Mouse (Mus musculus): ENCODE measurements around the gene Slc35b2. TPM values are rescaled to one million over a fixed set of nuclear protein-coding genes. Genes with fewer than 3 reads are reported as not detected.

Slc35b2 gene
- total RNA-seq, 1 experiment from 2014 or later = 76.7 TPM

DNA sequence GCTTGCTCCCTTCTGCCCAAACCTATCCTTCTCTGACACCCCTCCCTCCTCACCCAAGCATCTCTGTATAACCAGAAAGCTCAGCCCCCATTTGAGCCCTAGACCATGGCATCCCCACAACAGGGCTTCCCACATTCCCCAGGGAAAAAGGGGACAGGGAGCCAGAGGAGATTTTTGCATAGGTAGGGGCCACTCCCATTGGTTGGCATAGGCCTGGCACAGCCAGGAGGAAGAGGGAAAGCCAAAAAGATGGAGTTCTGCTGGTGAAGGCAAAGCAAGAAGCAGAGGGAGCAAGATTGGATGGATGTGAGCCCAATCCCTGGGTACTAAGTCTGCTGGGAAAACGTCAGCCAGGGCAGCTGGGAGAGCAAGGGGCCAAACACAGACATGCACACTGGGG lies 20.6 kb upstream of the Slc35b2 start:
- ATAC-seq (replicated peaks in 1 of 2; ENCODE audit: insufficient read depth in 1 of 2, low FRiP score in 2 of 2, low TSS enrichment in 1 of 2, low read depth in 1 of 2, poor library complexity in 2 of 2, severe bottlenecking in 2 of 2) = no peak

- no peak for ATAC-seq (replicated peaks in 1 of 2; ENCODE audit: insufficient read depth in 1 of 2, low FRiP score in 2 of 2, low TSS enrichment in 1 of 2, low read depth in 1 of 2, poor library complexity in 2 of 2, severe bottlenecking in 2 of 2)
These were observed 19.4 kb upstream of the Slc35b2 start for GRCm38 (mm10) chr17:45544001-45544872.

GRCm38 (mm10) chr17:45544873-45545277 lies 18.8 kb upstream of the Slc35b2 start:
- ATAC-seq (replicated peaks in 1 of 2; ENCODE audit: insufficient read depth in 1 of 2, low FRiP score in 2 of 2, low TSS enrichment in 1 of 2, low read depth in 1 of 2, poor library complexity in 2 of 2, severe bottlenecking in 2 of 2) = peak in 1 of 2 experiments; percentile 2; a peak in 1 of 4 replicates

GRCm38 (mm10) chr17:45545278-45545961 lies 18.3 kb upstream of the Slc35b2 start:
- ATAC-seq (replicated peaks in 1 of 2; ENCODE audit: insufficient read depth in 1 of 2, low FRiP score in 2 of 2, low TSS enrichment in 1 of 2, low read depth in 1 of 2, poor library complexity in 2 of 2, severe bottlenecking in 2 of 2) = 0 out of 4 replicates have a peak, but pooled peaks of 1 of the 2 experiments have one; percentile 26

DNA sequence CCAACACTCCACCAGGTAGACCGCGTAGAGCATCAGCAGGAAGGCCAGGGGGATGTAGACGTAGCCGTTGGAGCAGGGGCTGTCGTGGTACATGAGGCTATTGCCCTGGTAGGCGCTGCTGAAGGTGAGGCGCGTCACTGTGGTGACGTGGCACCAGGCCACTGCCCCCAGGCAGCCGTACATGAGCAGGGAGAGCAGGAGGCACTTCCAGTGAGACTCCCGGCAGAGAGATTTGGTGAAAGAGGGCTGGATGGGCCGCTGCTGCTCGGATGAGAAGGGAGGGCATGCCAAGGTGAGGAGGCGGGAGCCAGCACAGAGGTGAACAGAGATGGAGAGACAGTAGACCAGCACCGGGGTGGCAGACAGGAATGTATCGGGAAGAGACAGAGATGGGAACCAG lies 16.7 kb upstream of the Slc35b2 start:
- no peak for ATAC-seq (replicated peaks in 1 of 2; ENCODE audit: insufficient read depth in 1 of 2, low FRiP score in 2 of 2, low TSS enrichment in 1 of 2, low read depth in 1 of 2, poor library complexity in 2 of 2, severe bottlenecking in 2 of 2)

GRCm38 (mm10) chr17:45547461-45548190 lies 16.0 kb upstream of the Slc35b2 start:
- ATAC-seq (replicated peaks in 1 of 2; ENCODE audit: insufficient read depth in 1 of 2, low FRiP score in 2 of 2, low TSS enrichment in 1 of 2, low read depth in 1 of 2, poor library complexity in 2 of 2, severe bottlenecking in 2 of 2) = no peak

DNA sequence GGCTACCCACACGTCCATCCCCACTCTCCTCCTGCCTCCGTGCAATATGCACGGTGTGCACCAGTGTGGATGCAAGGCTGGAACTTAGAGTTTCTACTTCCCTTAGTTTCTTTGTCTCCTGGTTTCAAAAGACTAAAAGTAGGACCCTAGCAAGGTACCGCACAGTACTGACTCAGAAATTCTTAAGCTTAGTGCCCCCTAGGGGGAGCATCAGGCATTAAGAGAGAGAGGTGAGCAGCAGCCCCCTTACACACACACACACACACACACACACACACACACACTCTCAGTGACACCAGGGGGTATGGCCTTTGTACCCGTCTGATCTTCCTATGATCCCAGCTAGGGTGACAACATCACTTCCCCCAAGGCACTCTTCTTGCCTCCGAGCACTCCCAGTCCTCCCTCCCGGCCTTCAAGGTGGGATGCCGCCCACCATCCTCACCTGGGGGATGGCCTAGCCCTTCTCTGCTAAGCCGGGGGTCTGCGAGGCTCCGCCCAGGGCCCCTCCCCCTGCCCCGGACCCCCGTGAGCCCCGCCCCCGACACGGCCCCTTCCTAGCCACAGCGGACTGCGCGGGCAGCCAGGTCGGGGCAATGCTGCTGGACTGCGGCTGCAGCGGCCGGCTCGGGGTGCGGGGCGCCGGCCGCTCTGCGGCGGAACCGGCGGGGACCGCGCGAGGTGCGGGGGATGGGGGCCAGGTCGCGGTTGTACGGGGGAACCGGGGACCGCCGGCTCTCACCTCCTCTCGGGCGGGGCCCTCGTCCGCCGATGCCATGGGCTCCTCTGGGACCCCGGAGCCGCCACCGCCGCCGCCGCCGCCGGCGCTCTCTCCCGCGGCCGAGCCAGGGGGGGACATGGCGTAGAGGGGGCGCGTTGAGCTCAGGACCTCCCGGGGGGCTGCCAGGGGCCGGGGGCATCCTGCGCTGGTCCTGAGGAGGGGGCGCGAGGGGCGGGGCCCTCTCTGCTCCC lies 14.8 kb upstream of the Slc35b2 start:
- no peak for ATAC-seq (replicated peaks in 1 of 2; ENCODE audit: insufficient read depth in 1 of 2, low FRiP score in 2 of 2, low TSS enrichment in 1 of 2, low read depth in 1 of 2, poor library complexity in 2 of 2, severe bottlenecking in 2 of 2)

- no peak for ATAC-seq (replicated peaks in 1 of 2; ENCODE audit: insufficient read depth in 1 of 2, low FRiP score in 2 of 2, low TSS enrichment in 1 of 2, low read depth in 1 of 2, poor library complexity in 2 of 2, severe bottlenecking in 2 of 2)
These were observed 14.0 kb upstream of the Slc35b2 start, which contains the start of gene Tmem151b for GRCm38 (mm10) chr17:45549617-45550181. Tmem151b (minus strand) TSS chr17:45549677.

GRCm38 (mm10) chr17:45550253-45550652 lies 13.4 kb upstream of the Slc35b2 start:
- no peak for ATAC-seq (replicated peaks in 1 of 2; ENCODE audit: insufficient read depth in 1 of 2, low FRiP score in 2 of 2, low TSS enrichment in 1 of 2, low read depth in 1 of 2, poor library complexity in 2 of 2, severe bottlenecking in 2 of 2)

DNA sequence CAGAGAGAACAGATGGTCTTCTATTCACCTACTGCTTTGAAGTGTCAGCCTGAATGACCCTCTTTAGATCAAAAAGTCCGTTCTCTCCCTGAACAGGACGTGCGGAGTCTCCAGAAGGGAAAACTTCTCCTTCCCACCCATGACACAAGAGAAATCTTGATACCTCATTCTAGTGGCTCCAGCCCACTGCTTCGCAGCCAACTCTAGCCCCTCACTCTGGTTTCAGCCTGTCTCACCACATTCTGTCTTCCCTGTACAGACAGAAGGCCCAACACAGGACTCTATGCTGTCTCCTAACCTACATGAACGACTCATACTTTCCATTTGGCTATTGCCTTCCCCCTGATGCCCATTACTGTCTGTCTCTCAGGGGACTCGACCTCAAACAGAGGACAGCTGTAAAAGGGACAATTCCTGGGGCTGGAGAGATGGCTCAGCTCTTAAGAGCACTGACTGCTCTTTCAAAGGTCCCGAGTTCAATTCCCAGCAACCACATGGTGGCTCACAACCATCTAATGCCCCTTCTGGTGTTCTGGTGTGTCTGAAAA lies 12.4 kb upstream of the Slc35b2 start:
- no peak for ATAC-seq (replicated peaks in 1 of 2; ENCODE audit: insufficient read depth in 1 of 2, low FRiP score in 2 of 2, low TSS enrichment in 1 of 2, low read depth in 1 of 2, poor library complexity in 2 of 2, severe bottlenecking in 2 of 2)

GRCm38 (mm10) chr17:45551816-45552451 lies 11.7 kb upstream of the Slc35b2 start:
- ATAC-seq (replicated peaks in 1 of 2; ENCODE audit: insufficient read depth in 1 of 2, low FRiP score in 2 of 2, low TSS enrichment in 1 of 2, low read depth in 1 of 2, poor library complexity in 2 of 2, severe bottlenecking in 2 of 2) = peak; percentile 66 to 70

- ATAC-seq (replicated peaks in 1 of 2; ENCODE audit: insufficient read depth in 1 of 2, low FRiP score in 2 of 2, low TSS enrichment in 1 of 2, low read depth in 1 of 2, poor library complexity in 2 of 2, severe bottlenecking in 2 of 2) = no peak
These were observed 10.6 kb upstream of the Slc35b2 start for GRCm38 (mm10) chr17:45553065-45553464.

DNA sequence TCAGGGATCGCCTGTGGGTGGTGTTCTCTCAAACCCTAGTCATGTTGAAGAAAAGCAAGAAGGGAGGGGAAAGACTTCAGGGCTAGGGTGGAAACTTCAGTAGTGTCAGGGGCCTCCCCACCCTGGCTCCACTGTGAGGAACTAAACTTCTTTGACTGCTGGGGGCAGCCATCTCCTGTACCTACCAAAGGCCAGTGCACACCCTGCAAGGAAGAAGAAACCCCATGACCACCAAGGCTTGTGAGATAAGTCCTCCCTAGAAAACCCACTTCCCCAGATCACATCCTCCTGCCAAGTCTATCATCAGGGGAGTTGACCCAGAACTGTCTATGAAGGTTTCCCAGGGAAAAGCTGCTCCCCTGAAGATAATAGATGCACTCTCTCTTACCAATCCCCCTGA lies 9.3 kb upstream of the Slc35b2 start:
- no peak for ATAC-seq (replicated peaks in 1 of 2; ENCODE audit: insufficient read depth in 1 of 2, low FRiP score in 2 of 2, low TSS enrichment in 1 of 2, low read depth in 1 of 2, poor library complexity in 2 of 2, severe bottlenecking in 2 of 2)

- ATAC-seq (replicated peaks in 1 of 2; ENCODE audit: insufficient read depth in 1 of 2, low FRiP score in 2 of 2, low TSS enrichment in 1 of 2, low read depth in 1 of 2, poor library complexity in 2 of 2, severe bottlenecking in 2 of 2) = peak; percentile 50 to 59
These were observed 8.1 kb upstream of the Slc35b2 start, which contains the start of gene Nfkbie for GRCm38 (mm10) chr17:45555452-45556106. Nfkbie (plus strand) TSS chr17:45555703.

DNA sequence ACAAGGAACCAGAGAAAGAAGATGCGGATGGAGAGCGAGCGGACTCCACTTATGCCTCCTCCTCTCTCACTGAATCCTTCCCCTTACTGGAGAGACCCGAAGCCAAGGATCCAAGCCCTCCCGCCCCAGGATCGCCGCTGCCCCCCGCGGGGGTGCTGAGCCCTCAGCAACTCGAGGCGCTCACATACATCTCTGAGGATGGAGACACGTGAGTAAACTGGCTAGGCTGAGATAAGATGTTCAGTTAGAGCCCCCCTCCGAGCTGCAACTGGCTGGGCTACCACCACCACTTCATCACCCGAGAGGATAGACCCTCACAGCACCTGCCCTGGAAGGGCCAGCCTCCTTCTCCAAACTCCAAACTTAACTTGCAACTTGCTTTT lies 7.6 kb upstream of the Slc35b2 start:
- ATAC-seq (replicated peaks in 1 of 2; ENCODE audit: insufficient read depth in 1 of 2, low FRiP score in 2 of 2, low TSS enrichment in 1 of 2, low read depth in 1 of 2, poor library complexity in 2 of 2, severe bottlenecking in 2 of 2) = no peak
